Mouse (Mus musculus): ENCODE measurements around the gene Gm5737. TPM values are rescaled to one million over a fixed set of nuclear protein-coding genes. Genes with fewer than 3 reads are reported as not detected.

Gene Gm5737
- not detected for polyA plus RNA-seq (2017; shearing (Covaris generic))

DNA sequence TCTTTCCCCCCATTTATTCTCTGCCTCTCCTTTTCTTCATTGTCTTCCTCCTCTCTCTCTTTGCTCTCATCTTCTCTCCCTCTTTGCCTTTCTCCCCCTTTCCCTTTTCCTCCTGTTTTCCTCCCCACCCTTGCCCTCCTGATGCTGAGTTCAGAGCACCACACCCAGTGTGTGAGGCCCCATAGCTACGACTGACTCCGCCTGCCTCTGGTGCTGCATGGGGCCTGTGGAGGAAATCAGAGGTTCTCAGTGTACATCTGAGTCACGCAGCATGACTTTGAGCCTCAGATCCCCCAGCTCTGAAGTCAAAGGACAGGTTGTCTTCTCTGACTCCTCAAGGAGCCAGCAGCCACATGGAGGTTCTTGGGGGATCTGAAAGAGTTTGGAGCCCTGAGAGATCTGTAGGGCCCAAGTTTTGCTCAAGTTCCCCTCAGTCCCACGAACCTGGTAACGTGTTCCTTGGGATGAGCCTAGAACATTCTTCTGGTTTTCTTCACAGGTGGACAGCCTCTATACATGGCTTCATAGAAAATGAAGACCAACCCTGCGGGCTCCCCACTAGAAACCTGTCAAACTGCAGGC lies at the start of gene Gm5737:
Gm5737 (plus strand) TSS at position 532 of the 582 bp plus-strand sequence.

GRCm38 (mm10) chr7:120842345-120843036 lies 30.3 kb downstream of the Gm5737 start, which contains the start of gene Eef2k:
TSS of gene Eef2k (plus strand) at chr7:120842831.

Other genes starting within 250 kb of the Gm5737 start
- gene Uqcrc2, start 177.2 kb upstream of the Gm5737 start, polyA plus RNA-seq (2017; shearing (Covaris generic)) = 98.0 TPM
- 0.29 TPM for gene Pdzd9, start 142.0 kb upstream of the Gm5737 start, polyA plus RNA-seq (2017; shearing (Covaris generic))
- gene Mosmo, start 134.7 kb upstream of the Gm5737 start, polyA plus RNA-seq (2017; shearing (Covaris generic)) = 17.2 TPM
- not detected for gene Vwa3a, start 73.0 kb upstream of the Gm5737 start, polyA plus RNA-seq (2017; shearing (Covaris generic))
- gene Eef2k, start 30.5 kb downstream of the Gm5737 start, polyA plus RNA-seq (2017; shearing (Covaris generic)) = 2.0 TPM
- 18.9 TPM for gene Polr3e, start 105.4 kb downstream of the Gm5737 start, polyA plus RNA-seq (2017; shearing (Covaris generic))
- gene Cdr2, start 169.9 kb downstream of the Gm5737 start, polyA plus RNA-seq (2017; shearing (Covaris generic)) = 13.7 TPM
- gene Mfsd13b, start 170.1 kb downstream of the Gm5737 start, polyA plus RNA-seq (2017; shearing (Covaris generic)) = 0.77 TPM
- 20.4 TPM for gene Mettl9, start 222.1 kb downstream of the Gm5737 start, polyA plus RNA-seq (2017; shearing (Covaris generic))

All from effector memory CD4-positive, alpha-beta T cell, adult 5 months (primary cell).